Mouse (Mus musculus): ENCODE measurements around the gene Mpeg1. TPM values are rescaled to one million over a fixed set of nuclear protein-coding genes. Genes with fewer than 3 reads are reported as not detected.

Mpeg1 gene
- total RNA-seq, 2 experiments from 2014 or later = 4.6 to 4.8 TPM

- DNase-seq (ENCODE audit: low spot score in 2 of 2) = no peak
These were observed 29.3 kb downstream of the Mpeg1 start for GRCm38 (mm10) chr19:12489675-12490570.

- no peak for DNase-seq (ENCODE audit: low spot score in 2 of 2)
These were observed 31.1 kb downstream of the Mpeg1 start for GRCm38 (mm10) chr19:12491636-12492035.

GRCm38 (mm10) chr19:12493453-12494186, 33.0 kb downstream of the Mpeg1 start:
- no peak for DNase-seq (ENCODE audit: low spot score in 2 of 2)

- DNase-seq (ENCODE audit: low spot score in 2 of 2) = no peak
These were observed 33.5 kb downstream of the Mpeg1 start for GRCm38 (mm10) chr19:12494187-12494458.

GRCm38 (mm10) chr19:12494972-12495535, 34.5 kb downstream of the Mpeg1 start:
- no peak for DNase-seq (ENCODE audit: low spot score in 2 of 2)

GRCm38 (mm10) chr19:12496241-12496640, 35.7 kb downstream of the Mpeg1 start:
- DNase-seq (ENCODE audit: low spot score in 2 of 2) = no peak

- no peak for DNase-seq (ENCODE audit: low spot score in 2 of 2)
These were observed 37.3 kb downstream of the Mpeg1 start for GRCm38 (mm10) chr19:12497909-12498308.

GRCm38 (mm10) chr19:12498321-12498720, 37.7 kb downstream of the Mpeg1 start:
- DNase-seq (ENCODE audit: low spot score in 2 of 2) = no peak

GRCm38 (mm10) chr19:12498941-12499340, 38.4 kb downstream of the Mpeg1 start:
- DNase-seq (ENCODE audit: low spot score in 2 of 2) = no peak

GRCm38 (mm10) chr19:12499485-12499884, 38.9 kb downstream of the Mpeg1 start:
- DNase-seq (ENCODE audit: low spot score in 2 of 2) = no peak

GRCm38 (mm10) chr19:12500124-12500523, 39.5 kb downstream of the Mpeg1 start:
- peak in 1 of 2 experiments; percentile 63 for DNase-seq (ENCODE audit: low spot score in 2 of 2)

GRCm38 (mm10) chr19:12500881-12501311, 40.3 kb downstream of the Mpeg1 start:
- peak in 1 of 2 experiments; percentile 49 for DNase-seq (ENCODE audit: low spot score in 2 of 2)

- peak; percentile 96 for DNase-seq (ENCODE audit: low spot score in 2 of 2)
These were observed 41.1 kb downstream of the Mpeg1 start, which contains the start of gene Dtx4 for GRCm38 (mm10) chr19:12501370-12502347. Dtx4 (minus strand) TSS chr19:12501454.

- no peak for DNase-seq (ENCODE audit: low spot score in 2 of 2)
These were observed 42.2 kb downstream of the Mpeg1 start for GRCm38 (mm10) chr19:12502756-12503155.

- DNase-seq (ENCODE audit: low spot score in 2 of 2) = no peak
These were observed 54.0 kb downstream of the Mpeg1 start for GRCm38 (mm10) chr19:12514621-12515020.

Other genes with a start within 250 kb of the Mpeg1 start
- not detected for gene Olfr1432, start 228.2 kb upstream of the Mpeg1 start, total RNA-seq (2021)
- not detected for gene Olfr262, start 219.1 kb upstream of the Mpeg1 start, total RNA-seq (2021)
- not detected for gene Olfr235, start 199.7 kb upstream of the Mpeg1 start, total RNA-seq (2021)
- gene Olfr1434, start 180.9 kb upstream of the Mpeg1 start, total RNA-seq (2021) = not detected
- not detected for gene Olfr1436, start 161.6 kb upstream of the Mpeg1 start, total RNA-seq (2021)
- not detected for gene Olfr1437, start 135.7 kb upstream of the Mpeg1 start, total RNA-seq (2021)
- not detected for gene Olfr1438-ps1, start 124.9 kb upstream of the Mpeg1 start, total RNA-seq (2021)
- not detected for gene Olfr1440, start 73.5 kb upstream of the Mpeg1 start, total RNA-seq (2021)
- not detected for gene Olfr1441, start 43.3 kb upstream of the Mpeg1 start, total RNA-seq (2021)
- gene Pfpl, start 32.9 kb upstream of the Mpeg1 start, total RNA-seq (2021) = not detected
- 10 to 100 TPM; 48.1 to 55.5 TPM for gene Dtx4, start 40.7 kb downstream of the Mpeg1 start, total RNA-seq (2021)
- gene Fam111a, start 85.0 kb downstream of the Mpeg1 start, total RNA-seq (2021) = 1 to 10 TPM; 3.9 to 4.1 TPM
- under 1 TPM; 0.29 to 0.30 TPM for gene Gm4952, start 139.2 kb downstream of the Mpeg1 start, total RNA-seq (2021)
- gene Glyat, start 172.5 kb downstream of the Mpeg1 start, total RNA-seq (2021) = under 1 TPM in 1 of 2 experiments, not detected in 1; 0.23 TPM
- gene Olfr1442, start 209.7 kb downstream of the Mpeg1 start, total RNA-seq (2021) = not detected
- not detected for gene Olfr1443, start 217.3 kb downstream of the Mpeg1 start, total RNA-seq (2021)
- not detected for gene Keg1, start 235.0 kb downstream of the Mpeg1 start, total RNA-seq (2021)